Mouse (Mus musculus): ENCODE data around the gene Kitl. TPM values are rescaled to one million over a fixed set of nuclear protein-coding genes. Genes with fewer than 3 reads are reported as not detected.

Gene Kitl
- total and polyA plus RNA-seq, 2 experiments: 2.4 to 2.5 TPM

GRCm38 (mm10) chr10:100054006-100054405 is 38.6 kb downstream of the Kitl start:
- no peaks in the 10 kb centered on the region for H3K27me3 ChIP-seq (ENCODE audit: control insufficient read depth, insufficient read depth, low read length)
- H3K4me1 ChIP-seq (ENCODE audit: control insufficient read depth, insufficient read depth, low read length): no peaks in the 10 kb centered on the region
- TF ChIP-seq CTCF (IDR thresholded peaks at IDR 0.05; ENCODE audit: low read depth, low read length) (no peak), POLR2A (IDR thresholded peaks at IDR 0.05; ENCODE audit: extremely low read depth, insufficient read depth, low read length) (no peak)
- no peak overlapping the region for H3K4me3 ChIP-seq (ENCODE audit: insufficient read depth, low read depth, low read length)
- 37% methylated on average over 3 of the region's 3 CpGs for WGBS
- DNase-seq (ENCODE audit: extremely low read depth, low read depth, low spot score): peak; percentile 59
- H3K79me2 ChIP-seq (ENCODE audit: control insufficient read depth, insufficient read depth, low read length): no peaks in the 10 kb centered on the region
- H3K27ac ChIP-seq (replicated peaks; ENCODE audit: insufficient read depth, low read depth, low read length): no peak overlapping the region
- H3K36me3 ChIP-seq (ENCODE audit: control insufficient read depth, insufficient read depth, low read length): no peaks in the 10 kb centered on the region
- no peak overlapping the region for H3K9ac ChIP-seq (ENCODE audit: low read depth, low read length)

- Histone ChIP-seq H3K79me2 (ENCODE audit: control insufficient read depth, insufficient read depth, low read length) (no peaks in the 10 kb centered on the region), H3K4me1 (ENCODE audit: control insufficient read depth, insufficient read depth, low read length) (no peaks in the 10 kb centered on the region), H3K9ac (ENCODE audit: low read depth, low read length) (no peak overlapping the region), H3K27ac (replicated peaks; ENCODE audit: insufficient read depth, low read depth, low read length) (no peak overlapping the region), H3K36me3 (ENCODE audit: control insufficient read depth, insufficient read depth, low read length) (no peaks in the 10 kb centered on the region), H3K4me3 (ENCODE audit: insufficient read depth, low read depth, low read length) (no peak overlapping the region), H3K27me3 (ENCODE audit: control insufficient read depth, insufficient read depth, low read length) (no peaks in the 10 kb centered on the region)
- TF ChIP-seq CTCF (IDR thresholded peaks at IDR 0.05; ENCODE audit: low read depth, low read length) (no peak), POLR2A (IDR thresholded peaks at IDR 0.05; ENCODE audit: extremely low read depth, insufficient read depth, low read length) (no peak)
- DNase-seq (ENCODE audit: extremely low read depth, low read depth, low spot score): no peak
- WGBS: 85% methylated on average over 2 of the region's 2 CpGs
Measured at GRCm38 (mm10) chr10:100055082-100055481, 39.7 kb downstream of the Kitl start.

- no peak for TF ChIP-seq POLR2A (IDR thresholded peaks at IDR 0.05; ENCODE audit: extremely low read depth, insufficient read depth, low read length)
- no peak for TF ChIP-seq CTCF (IDR thresholded peaks at IDR 0.05; ENCODE audit: low read depth, low read length)
- no peak overlapping the region for H3K4me3 ChIP-seq (ENCODE audit: insufficient read depth, low read depth, low read length)
- 41% methylated on average over 1 of the region's 1 CpGs for WGBS
Measured at GRCm38 (mm10) chr10:100057106-100057623, 41.7 kb downstream of the Kitl start.

GRCm38 (mm10) chr10:100059356-100059755 is 43.9 kb downstream of the Kitl start:
- Histone ChIP-seq H3K27ac (replicated peaks; ENCODE audit: insufficient read depth, low read depth, low read length) (no peak overlapping the region), H3K4me1 (ENCODE audit: control insufficient read depth, insufficient read depth, low read length) (no peaks in the 10 kb centered on the region), H3K36me3 (ENCODE audit: control insufficient read depth, insufficient read depth, low read length) (no peaks in the 10 kb centered on the region), H3K79me2 (ENCODE audit: control insufficient read depth, insufficient read depth, low read length) (no peaks in the 10 kb centered on the region), H3K9ac (ENCODE audit: low read depth, low read length) (no peak overlapping the region), H3K27me3 (ENCODE audit: control insufficient read depth, insufficient read depth, low read length) (no peaks in the 10 kb centered on the region), H3K4me3 (ENCODE audit: insufficient read depth, low read depth, low read length) (no peak overlapping the region)
- WGBS: 98% methylated on average over 4 of the region's 4 CpGs
- TF ChIP-seq POLR2A (IDR thresholded peaks at IDR 0.05; ENCODE audit: extremely low read depth, insufficient read depth, low read length) (no peak), CTCF (IDR thresholded peaks at IDR 0.05; ENCODE audit: low read depth, low read length) (no peak)
- DNase-seq (ENCODE audit: extremely low read depth, low read depth, low spot score): peak; percentile 28

More at GRCm38 (mm10) chr10:100057106-100057623, 41.7 kb downstream of the Kitl start:
- H3K27ac ChIP-seq (replicated peaks; ENCODE audit: insufficient read depth, low read depth, low read length): no peak overlapping the region
- no peaks in the 10 kb centered on the region for H3K4me1 ChIP-seq (ENCODE audit: control insufficient read depth, insufficient read depth, low read length)
- DNase-seq (ENCODE audit: extremely low read depth, low read depth, low spot score): no peak
- no peaks in the 10 kb centered on the region for H3K79me2 ChIP-seq (ENCODE audit: control insufficient read depth, insufficient read depth, low read length)
- H3K36me3 ChIP-seq (ENCODE audit: control insufficient read depth, insufficient read depth, low read length): no peaks in the 10 kb centered on the region
- H3K9ac ChIP-seq (ENCODE audit: low read depth, low read length): no peak overlapping the region
- no peaks in the 10 kb centered on the region for H3K27me3 ChIP-seq (ENCODE audit: control insufficient read depth, insufficient read depth, low read length)

GRCm38 (mm10) chr10:100065529-100066301 is 50.3 kb downstream of the Kitl start:
- Histone ChIP-seq H3K79me2 (ENCODE audit: control insufficient read depth, insufficient read depth, low read length) (no peaks in the 10 kb centered on the region), H3K27ac (replicated peaks; ENCODE audit: insufficient read depth, low read depth, low read length) (no peak overlapping the region), H3K36me3 (ENCODE audit: control insufficient read depth, insufficient read depth, low read length) (no peaks in the 10 kb centered on the region), H3K9ac (ENCODE audit: low read depth, low read length) (no peak overlapping the region), H3K4me3 (ENCODE audit: insufficient read depth, low read depth, low read length) (no peak overlapping the region), H3K4me1 (ENCODE audit: control insufficient read depth, insufficient read depth, low read length) (no peaks in the 10 kb centered on the region), H3K27me3 (ENCODE audit: control insufficient read depth, insufficient read depth, low read length) (no peaks in the 10 kb centered on the region)
- TF ChIP-seq CTCF (IDR thresholded peaks at IDR 0.05; ENCODE audit: low read depth, low read length) (no peak), POLR2A (IDR thresholded peaks at IDR 0.05; ENCODE audit: extremely low read depth, insufficient read depth, low read length) (no peak)
- no peak for DNase-seq (ENCODE audit: extremely low read depth, low read depth, low spot score)
- whole genome bisulfite sequencing: 88% methylated on average over 12 of the region's 12 CpGs

- H3K27ac ChIP-seq (replicated peaks; ENCODE audit: insufficient read depth, low read depth, low read length): no peak overlapping the region
- no peaks in the 10 kb centered on the region for H3K79me2 ChIP-seq (ENCODE audit: control insufficient read depth, insufficient read depth, low read length)
- WGBS: 85% methylated on average over 7 of the region's 7 CpGs
Measured at GRCm38 (mm10) chr10:100066374-100066773, 50.9 kb downstream of the Kitl start.

More at GRCm38 (mm10) chr10:100066374-100066773, 50.9 kb downstream of the Kitl start:
- DNase-seq (ENCODE audit: extremely low read depth, low read depth, low spot score): no peak
- Histone ChIP-seq H3K36me3 (ENCODE audit: control insufficient read depth, insufficient read depth, low read length) (no peaks in the 10 kb centered on the region), H3K9ac (ENCODE audit: low read depth, low read length) (no peak overlapping the region), H3K4me3 (ENCODE audit: insufficient read depth, low read depth, low read length) (no peak overlapping the region), H3K27me3 (ENCODE audit: control insufficient read depth, insufficient read depth, low read length) (no peaks in the 10 kb centered on the region), H3K4me1 (ENCODE audit: control insufficient read depth, insufficient read depth, low read length) (no peaks in the 10 kb centered on the region)
- TF ChIP-seq POLR2A (IDR thresholded peaks at IDR 0.05; ENCODE audit: extremely low read depth, insufficient read depth, low read length) (no peak), CTCF (IDR thresholded peaks at IDR 0.05; ENCODE audit: low read depth, low read length) (no peak)
